Mouse (Mus musculus) heart, adult 8-10 months (tissue): ENCODE results near the gene Ccdc83. TPM values are rescaled to one million over a fixed set of nuclear protein-coding genes. Genes with fewer than 3 reads are reported as not detected.

Experiments
- total RNA-seq, 4 experiments: library from RNA; stranded (reverse); gene quantifications; 2 replicates each; pipeline ENCODE4 v1.2.4; 2022

Gene Ccdc83
- total RNA-seq, 4 experiments from 2014 or later: 0.37 TPM; not detected in 3

Other genes with a start within 250 kb of the Ccdc83 start
- 100 to 1,000 TPM in 2 of 4 experiments, 10 to 100 TPM in 2; 88.7 to 106 (median 101) TPM for gene Picalm, start 135.6 kb downstream of the Ccdc83 start, total RNA-seq
- 1 to 10 TPM; 1.6 to 2.8 (median 2.2) TPM for gene Sytl2, start 36.5 kb upstream of the Ccdc83 start, total RNA-seq
- under 1 TPM; 0.11 to 0.35 (median 0.23) TPM for gene Ccdc89, start 160.8 kb upstream of the Ccdc83 start, total RNA-seq
- gene Crebzf, start 177.0 kb upstream of the Ccdc83 start, total RNA-seq: 10 to 100 TPM; 18.0 to 21.5 (median 20.0) TPM
- 100 to 1,000 TPM; 121 to 143 (median 131) TPM for gene Tmem126a, start 191.5 kb upstream of the Ccdc83 start, total RNA-seq
- gene Tmem126b, start 210.2 kb upstream of the Ccdc83 start, total RNA-seq: 10 to 100 TPM; 27.2 to 27.8 (median 27.7) TPM
- 1 to 10 TPM; 2.0 to 2.8 (median 2.3) TPM for gene Dlg2, start 210.9 kb upstream of the Ccdc83 start, total RNA-seq